Mouse (Mus musculus) cortical plate, adult 2 months (tissue): Measurements from ENCODE around the gene Fam192a.

Source experiments
- CTCF ChIP-seq: fragments of 200-500 bp; IDR thresholded peaks from 2 replicates; pipeline ENCODE4 v1.5.1; 2011; ENCODE audit warnings: mild to moderate bottlenecking, control low read depth, low read length; ENCODE audit not compliant: insufficient read depth; ENCODE audit errors: extremely low read depth
- POLR2A ChIP-seq: fragments of 200-500 bp; IDR thresholded peaks from 2 replicates; pipeline ENCODE4 v1.6.1; 2011; ENCODE audit warnings: mild to moderate bottlenecking, low read length, control low read depth; ENCODE audit not compliant: insufficient read depth; ENCODE audit errors: extremely low read depth

- TF ChIP-seq CTCF (no peak), POLR2A (no peak)
Observed at GRCm38 (mm10) chr8:94568098-94568497, 33.7 kb downstream of the Fam192a start.
